Mouse (Mus musculus) c-Kit-positive CD71-negative TER-119-negative erythroid progenitor cells, embryonic 14.5 days (primary cell): ENCODE data around the gene Tmem168.

Experiments
- DNase-seq: peaks from one replicate; pipeline ENCODE4 v3.0.0-alpha.2; 2013; ENCODE audit warnings: low read depth

Gene Tmem168

DNA sequence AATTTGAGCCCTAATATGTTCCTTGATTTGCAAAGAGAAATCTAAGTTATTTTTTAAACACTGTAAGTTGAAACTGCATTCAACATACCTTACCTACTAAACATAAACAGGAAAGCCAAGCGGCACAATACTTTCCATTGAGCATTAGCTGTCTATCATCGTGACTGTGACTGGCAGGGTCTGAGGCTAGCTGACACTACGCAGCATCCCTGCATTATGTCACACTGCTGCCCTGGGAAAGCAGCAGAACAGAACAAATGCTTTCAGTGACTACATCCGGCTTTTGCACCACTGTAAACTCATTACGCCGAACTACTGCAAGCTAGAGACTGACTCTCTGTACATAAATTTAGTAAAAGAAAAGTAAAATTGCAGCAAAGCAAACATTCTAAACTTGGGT, 23.1 kb downstream of the Tmem168 start:
- DNase-seq = no peak

DNA sequence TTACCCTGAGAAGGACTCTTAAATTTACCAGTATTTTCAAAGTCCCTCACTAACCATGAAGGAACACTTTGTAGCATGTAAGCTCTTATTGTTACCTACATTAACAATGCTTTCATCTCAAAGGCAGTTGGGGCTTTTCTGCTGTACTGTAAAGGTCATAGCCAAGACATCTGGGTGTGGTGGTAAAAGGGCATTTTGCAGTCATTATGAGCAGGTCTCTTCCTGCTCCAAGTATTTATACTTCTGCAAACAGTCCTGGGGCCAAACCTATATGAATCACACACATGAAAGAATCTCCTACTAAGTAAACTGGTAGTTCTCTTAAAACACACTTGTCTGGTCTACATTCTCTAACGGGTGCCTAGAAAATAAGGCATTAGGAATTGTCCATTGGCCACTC, 25.8 kb downstream of the Tmem168 start:
- DNase-seq = no peak

DNA sequence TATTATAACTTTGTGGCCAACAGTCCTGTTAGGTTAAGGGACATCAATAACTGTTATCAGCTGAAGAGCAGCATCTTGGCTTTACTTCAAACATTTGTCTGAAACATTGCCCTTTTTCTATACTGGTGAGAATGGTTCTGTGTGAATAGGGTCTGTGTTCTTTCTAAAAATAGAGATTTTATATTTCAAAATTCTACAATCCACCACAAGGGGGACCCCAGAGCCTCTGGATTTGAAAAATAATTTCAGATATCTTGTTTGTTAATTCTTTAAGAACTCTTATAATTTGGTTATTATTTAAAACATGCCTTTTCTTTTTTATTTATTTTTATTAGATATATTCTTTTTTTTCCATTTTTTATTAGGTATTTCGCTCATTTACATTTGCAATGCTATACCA, 42.2 kb downstream of the Tmem168 start:
- DNase-seq = no peak

DNA sequence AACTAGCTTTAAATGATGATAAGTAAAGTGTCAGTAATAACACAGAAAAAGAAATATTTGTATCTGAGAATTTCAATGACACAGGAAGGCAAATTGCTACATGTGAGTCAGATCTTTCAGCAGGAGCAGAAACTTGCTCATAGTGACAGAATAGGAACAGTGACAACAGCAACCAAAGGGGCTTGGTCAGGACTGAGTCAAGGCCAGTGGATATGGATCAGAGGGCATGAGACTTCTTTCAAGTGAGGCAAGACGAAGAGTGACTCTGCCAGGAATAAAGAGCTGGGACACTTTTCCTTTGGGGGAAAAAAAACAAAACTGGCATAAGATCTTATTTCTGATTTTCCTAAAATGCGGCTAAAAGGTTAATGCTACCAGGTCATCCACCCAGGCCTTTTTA, 52.6 kb downstream of the Tmem168 start:
- no peak for DNase-seq

DNA sequence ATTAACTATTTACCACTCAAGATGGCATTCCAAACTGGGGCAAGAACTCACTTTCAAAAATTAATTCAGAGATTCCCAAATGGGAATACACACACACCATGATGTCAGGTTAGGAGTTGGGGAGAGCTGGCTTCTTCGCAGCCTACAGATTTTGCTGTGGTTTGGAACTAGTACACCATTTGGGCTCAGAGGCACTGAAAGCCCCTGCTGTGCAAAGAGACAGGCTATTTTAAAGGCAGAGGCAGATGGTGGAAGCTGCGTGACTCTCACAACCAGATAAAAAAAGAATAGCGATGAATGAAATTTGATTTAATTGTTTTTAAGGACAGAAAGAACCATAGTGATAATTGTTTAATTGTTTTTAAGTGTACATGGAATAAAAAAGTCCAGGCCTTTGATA, 66.1 kb downstream of the Tmem168 start:
- no peak for DNase-seq

DNA sequence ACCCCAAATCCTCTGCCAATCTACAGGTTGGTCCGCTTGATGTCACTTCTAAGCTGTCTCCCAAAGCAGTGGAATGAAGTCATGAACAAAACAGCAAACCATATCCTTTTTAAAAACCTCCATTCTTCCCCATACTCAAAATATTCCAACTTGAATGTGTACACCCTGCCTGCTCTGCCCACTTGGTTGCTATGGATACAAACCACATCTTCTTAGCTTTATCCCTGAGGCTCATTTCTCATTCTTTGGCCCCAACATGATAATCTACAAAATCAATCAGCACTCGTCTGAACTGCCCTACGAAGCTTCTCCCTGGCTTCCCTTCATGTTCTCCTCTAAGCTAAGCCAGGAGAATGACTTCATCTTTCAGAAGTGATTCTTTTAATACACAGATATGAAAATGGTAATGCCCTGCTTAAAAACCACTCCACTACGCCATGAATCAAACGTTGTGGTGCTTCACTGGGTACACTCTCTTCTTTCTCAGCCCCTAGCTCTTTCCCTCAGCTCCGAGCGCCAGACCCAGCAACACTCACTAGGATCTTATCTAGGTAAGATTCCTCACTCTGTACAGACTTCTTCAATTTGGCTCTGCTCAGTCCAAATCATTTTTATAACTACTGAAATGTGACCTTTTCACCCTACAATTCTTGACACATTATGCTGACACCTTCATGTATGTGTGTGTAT, 70.5 kb downstream of the Tmem168 start:
- DNase-seq = no peak
